Mouse (Mus musculus) heart, adult 2 months (tissue): Measurements from ENCODE around the gene Olfr148.

Experiments
- CTCF ChIP-seq: fragments of 200-600 bp; IDR thresholded peaks from 2 replicates; pipeline ENCODE4 v1.8.1; 2022; ENCODE audit warnings: antibody characterized with exemption, mild to moderate bottlenecking, moderate library complexity
- POLR2A ChIP-seq: fragments of 200-500 bp; IDR thresholded peaks from 2 replicates; pipeline ENCODE4 v1.6.1; 2011; ENCODE audit warnings: mild to moderate bottlenecking, low read depth, low read length, control low read depth; ENCODE audit not compliant: insufficient read depth

- TF ChIP-seq CTCF (no peak), POLR2A (no peak)
Observed at GRCm38 (mm10) chr9:39623783-39624182, 13.3 kb downstream of the Olfr148 start.
